Mouse (Mus musculus) granulocyte monocyte progenitor cell, adult 5-6 weeks (primary cell): Measurements from ENCODE around the gene Scn10a. TPM values are rescaled to one million over a fixed set of nuclear protein-coding genes. Genes with fewer than 3 reads are reported as not detected.
A peak's percentile ranks its signal among the peaks of the same experiment; 100 is the strongest.

ENCODE experiments used
- ATAC-seq: replicated peaks from 2 replicates; pipeline ENCODE4 v1.8.0; 2016; ENCODE audit warnings: mild to moderate bottlenecking, moderate TSS enrichment, inconsistent platforms; ENCODE audit not compliant: poor library complexity, severe bottlenecking
- total RNA-seq, 2 experiments: library from RNA; stranded (forward) in 1 of 2; stranded (reverse) in 1 of 2; fragments of 200-712, 200-1000 nt in 1 of 2; fragments of >200 nt in 1 of 2; fragmentation: Nextera tagmentation in 1 of 2; gene quantifications; 2 replicates each; pipeline ENCODE4 v1.2.3; 2014 to 2017

The Scn10a gene
- total RNA-seq, 2 experiments from 2014 or later, result not detected

GRCm38 (mm10) chr9:119578636-119579438 lies 140.3 kb downstream of the Scn10a start, which contains the start of gene Scn5a:
Gene Scn5a (minus strand): TSS chr9:119579016.
- peak; percentile 55 for ATAC-seq

GRCm38 (mm10) chr9:119578311-119578635 lies 140.8 kb downstream of the Scn10a start:
- no peak for ATAC-seq

- no peak for ATAC-seq
Measured at GRCm38 (mm10) chr9:119576977-119577376, 142.1 kb downstream of the Scn10a start.

- no peak for ATAC-seq
Measured at GRCm38 (mm10) chr9:119575732-119576131, 143.4 kb downstream of the Scn10a start.

- no peak for ATAC-seq
Measured at GRCm38 (mm10) chr9:119574366-119574765, 144.8 kb downstream of the Scn10a start.

- ATAC-seq, result no peak
Measured at GRCm38 (mm10) chr9:119573009-119573408, 146.1 kb downstream of the Scn10a start.

- no peak for ATAC-seq
Measured at GRCm38 (mm10) chr9:119571411-119571888, 147.7 kb downstream of the Scn10a start.

GRCm38 (mm10) chr9:119570652-119571051 lies 148.5 kb downstream of the Scn10a start:
- ATAC-seq, result no peak

GRCm38 (mm10) chr9:119568732-119569131 lies 150.4 kb downstream of the Scn10a start:
- ATAC-seq, result peak; percentile 87

GRCm38 (mm10) chr9:119567800-119568199 lies 151.3 kb downstream of the Scn10a start:
- ATAC-seq, result no peak

GRCm38 (mm10) chr9:119566214-119566613 lies 152.9 kb downstream of the Scn10a start:
- ATAC-seq, result no peak

GRCm38 (mm10) chr9:119564803-119565202 lies 154.3 kb downstream of the Scn10a start:
- ATAC-seq, result no peak

GRCm38 (mm10) chr9:119563617-119564016 lies 155.5 kb downstream of the Scn10a start:
- ATAC-seq, result peak; percentile 32

- ATAC-seq, result no peak
Measured at GRCm38 (mm10) chr9:119562256-119562655, 156.9 kb downstream of the Scn10a start.

- ATAC-seq, result no peak
Measured at GRCm38 (mm10) chr9:119561746-119562145, 157.4 kb downstream of the Scn10a start.

- ATAC-seq, result no peak
Measured at GRCm38 (mm10) chr9:119559537-119560276, 159.4 kb downstream of the Scn10a start.

Other genes with a start within 250 kb of the Scn10a start
- gene Scn5a, start 140.3 kb downstream of the Scn10a start, total RNA-seq (2014; fragmentation: Nextera tagmentation), result not detected in 2 replicates
- not detected in 2 replicates for gene Scn5a, start 140.3 kb downstream of the Scn10a start, total RNA-seq (2017)
- gene Scn11a, start 106.1 kb upstream of the Scn10a start, total RNA-seq (2014; fragmentation: Nextera tagmentation), result not detected in 2 replicates
- gene Scn11a, start 106.1 kb upstream of the Scn10a start, total RNA-seq (2017), result not detected in 2 replicates
- gene Wdr48, start 175.6 kb upstream of the Scn10a start, total RNA-seq (2014; fragmentation: Nextera tagmentation), result 61.9 and 74.0 TPM in 2 replicates
- 60.7 and 73.0 TPM in 2 replicates for gene Wdr48, start 175.6 kb upstream of the Scn10a start, total RNA-seq (2017)
- 8.0 and 9.4 TPM in 2 replicates for gene Gorasp1, start 218.2 kb upstream of the Scn10a start, total RNA-seq (2014; fragmentation: Nextera tagmentation)
- 4.8 and 9.5 TPM in 2 replicates for gene Gorasp1, start 218.2 kb upstream of the Scn10a start, total RNA-seq (2017)
- 2.4 and 2.8 TPM in 2 replicates for gene Ttc21a, start 218.3 kb upstream of the Scn10a start, total RNA-seq (2014; fragmentation: Nextera tagmentation)
- gene Ttc21a, start 218.3 kb upstream of the Scn10a start, total RNA-seq (2017), result 3.3 and 3.6 TPM in 2 replicates